Comparison of ENCODE assay signal across 20 mouse cellular contexts in genomic region chr3:85786501-85786900, GRCm38 (mm10). TPM values are rescaled to one million over a fixed set of nuclear protein-coding genes. Genes with fewer than 3 reads are reported as not detected.
A peak's percentile ranks its signal among the peaks of the same experiment; 100 is the strongest.
DNase-seq lines count a peak whose midpoint lies in the region; ATAC-seq lines count a peak whose summit lies in the region.
"Had no signal": no experiment of that assay in that cellular context is flagged by ENCODE, and none has a peak within 500 bp of the region (broad histone marks: within the 10 kb centered on the region; RNA-seq: fewer than 3 reads in every experiment).

No protein-coding gene starts in this region.

- H3K9ac ChIP-seq in kidney, embryonic 15.5 days: no peak overlapping the region
- H3K9ac ChIP-seq: embryonic facial prominence, embryonic 12.5 days; forebrain, embryonic 12.5 days; heart, embryonic 12.5 days; hindbrain, embryonic 15.5 days had no signal

- H3K27ac ChIP-seq in heart, embryonic 10.5 days: no peak overlapping the region
- H3K27ac ChIP-seq in kidney, embryonic 15.5 days: no peak overlapping the region
- H3K27ac ChIP-seq: embryonic facial prominence, embryonic 12.5 days; forebrain, embryonic 12.5 days; heart, adult 2 months; hindbrain, embryonic 15.5 days had no signal

- no peaks in the 10 kb centered on the region for H3K27me3 ChIP-seq in heart, embryonic 10.5 days (ENCODE audit: insufficient read depth, poor library complexity, severe bottlenecking)
- H3K27me3 ChIP-seq in kidney, embryonic 15.5 days: no peaks in the 10 kb centered on the region
- H3K27me3 ChIP-seq: embryonic facial prominence, embryonic 12.5 days; forebrain, embryonic 12.5 days; heart, embryonic 12.5 days; hindbrain, embryonic 15.5 days had no signal

- no peak for ATAC-seq in kidney, embryonic 15.5 days (replicated peaks; ENCODE audit: low FRiP score)
- ATAC-seq: CD4-positive, CD25-positive, alpha-beta regulatory T cell, adult 4 months had no signal

- H3K4me1 ChIP-seq in heart, embryonic 10.5 days: no peaks in the 10 kb centered on the region
- H3K4me1 ChIP-seq in kidney, embryonic 15.5 days: peaks cover 15% of the 10 kb centered on the region; the same call in 1 of the 2 replicates
- H3K4me1 ChIP-seq: embryonic facial prominence, embryonic 12.5 days; forebrain, embryonic 12.5 days; heart, embryonic 12.5 days had no signal

- H3K4me2 ChIP-seq in kidney, embryonic 15.5 days: no peak overlapping the region
- H3K4me2 ChIP-seq: embryonic facial prominence, embryonic 12.5 days; forebrain, embryonic 12.5 days; heart, embryonic 12.5 days; hindbrain, embryonic 15.5 days had no signal

- H3K36me3 ChIP-seq in heart, embryonic 10.5 days: no peaks in the 10 kb centered on the region
- H3K36me3 ChIP-seq in kidney, embryonic 15.5 days: no peaks in the 10 kb centered on the region
- H3K36me3 ChIP-seq: embryonic facial prominence, embryonic 12.5 days; forebrain, embryonic 12.5 days; G1E; heart, embryonic 12.5 days; hindbrain, embryonic 15.5 days had no signal

- H3K9me3 ChIP-seq in heart, embryonic 10.5 days: no peaks in the 10 kb centered on the region
- H3K9me3 ChIP-seq in kidney, embryonic 15.5 days (replicated peaks): no peaks in the 10 kb centered on the region
- H3K9me3 ChIP-seq: embryonic facial prominence, embryonic 12.5 days; forebrain, embryonic 12.5 days; G1E; heart, embryonic 12.5 days; hindbrain, embryonic 15.5 days had no signal

- 85% methylated on average over 8 of the region's 8 CpGs for WGBS in heart, embryonic 10.5 days
- 57% methylated on average over 8 of the region's 8 CpGs for WGBS in kidney, embryonic 15.5 days

- DNase-seq in adrenal gland, postnatal 14 days: peak; percentile 4
- DNase-seq in adrenal gland, adult 8-10 months: no peak
- DNase-seq in heart, adult 11 months: peak; percentile 48
- DNase-seq in heart, embryonic 10.5 days (ENCODE audit: low spot score): no peak
- peak; percentile 18 for DNase-seq in kidney, postnatal 10 days
- peak; percentile 16 for DNase-seq in testis, postnatal 14 days (ENCODE audit: low spot score)
- DNase-seq in testis, postnatal 10 days (ENCODE audit: low spot score): no peak
- DNase-seq: B cell, adult 2 months; cerebellum, adult 11-12 months; cerebellum, adult 9-10 months; cerebellum, postnatal 25 days; gastrocnemius, postnatal 10 days; heart, adult 2 months had no signal

- H3K4me3 ChIP-seq in heart, embryonic 10.5 days: no peak overlapping the region
- no peak overlapping the region for H3K4me3 ChIP-seq in kidney, embryonic 15.5 days (replicated peaks)
- H3K4me3 ChIP-seq: embryonic facial prominence, embryonic 12.5 days; forebrain, embryonic 12.5 days; heart, adult 2 months; heart, embryonic 12.5 days; hindbrain, embryonic 15.5 days had no signal

RNA-seq across cellular contexts. Expression of gene Fam160a1, which starts 30.6 kb away (rescaled TPM):
- 5.9 and 6.9 TPM in 2 replicates for total RNA-seq in adrenal gland, postnatal 14 days (2021)
- total RNA-seq in adrenal gland, adult 8-10 months (2022): 10 to 100 TPM in 2 of 4 experiments, 1 to 10 TPM in 2; 8.3 to 14.5 (median 11.7) TPM
- polyA plus RNA-seq in heart, embryonic 10.5 days (2016; fragmentation: Nextera tagmentation; extraction: Ambion mirVana): 1.7 and 2.1 TPM in 2 replicates
- polyA plus RNA-seq in kidney, embryonic 15.5 days (2015; fragmentation: Nextera tagmentation; extraction: Ambion mirVana): 5.0 and 5.1 TPM in 2 replicates
- polyA plus RNA-seq: G1E had no signal

Comparison
In these comparisons a context has a peak if more than half of its experiments do, and no peak if none do; other contexts are left out.
1. DNase-seq: peak in adrenal gland, postnatal 14 days (single experiment), heart, adult 11 months (single experiment), kidney, postnatal 10 days (single experiment) and testis, postnatal 14 days (single experiment); none in adrenal gland, adult 8-10 months (single experiment), heart, embryonic 10.5 days (single experiment) and testis, postnatal 10 days (single experiment).